Mouse (Mus musculus) CH12.LX (cell line): ENCODE data around the gene Ehd1. TPM values are rescaled to one million over a fixed set of nuclear protein-coding genes. Genes with fewer than 3 reads are reported as not detected.
A peak's percentile ranks its signal among the peaks of the same experiment; 100 is the strongest.

Experiments used
- DNase-seq: peaks from one replicate; pipeline ENCODE4 v3.0.0-alpha.2; 2013; ENCODE audit errors: extremely low read depth
- H3K27ac ChIP-seq: 2 replicates; pipeline ENCODE4 v1.5.1; 2012; ENCODE audit warnings: low read depth, mild to moderate bottlenecking, control low read depth, moderate library complexity; ENCODE audit not compliant: insufficient read depth
- H3K27me3 ChIP-seq: replicated peaks from 2 replicates; pipeline ENCODE3; 2012; ENCODE audit warnings: inconsistent platforms
- H3K36me3 ChIP-seq, 2 experiments: replicated peaks in 1 of 2; 2 replicates each; pipeline versions ENCODE3 to v1.6.1; 2012; ENCODE audit warnings: inconsistent platforms in 1 of 2, low read length in 1 of 2, mild to moderate bottlenecking in 1 of 2, mixed read lengths in 1 of 2, moderate library complexity in 1 of 2; ENCODE audit not compliant: control insufficient read depth in 1 of 2, insufficient read depth in 1 of 2
- H3K4me1 ChIP-seq, 2 experiments: 2 replicates each; pipeline ENCODE4 v1.6.1; 2012; ENCODE audit warnings: inconsistent platforms in 1 of 2, moderate library complexity in 1 of 2; ENCODE audit not compliant: insufficient read depth in 2 of 2, control insufficient read depth in 1 of 2
- H3K4me2 ChIP-seq: 2 replicates; pipeline ENCODE4 v1.6.1; 2012; ENCODE audit warnings: low read depth, mild to moderate bottlenecking, control low read depth; ENCODE audit not compliant: poor library complexity, insufficient read depth, severe bottlenecking
- H3K4me3 ChIP-seq, 3 experiments: fragments of 150-350 bp in 1 of 3; sonication (generic) in 1 of 3; replicated peaks in 1 of 3; 2 replicates each; pipeline versions ENCODE3 to v1.5.1; 2011 to 2012; ENCODE audit warnings: low read depth in 2 of 3, low read length in 2 of 3, mild to moderate bottlenecking in 2 of 3, moderate library complexity in 2 of 3, control low read depth in 1 of 3, improper control_type of control experiment in 1 of 3, inconsistent platforms in 1 of 3, mixed read lengths in 1 of 3; ENCODE audit not compliant: poor library complexity in 1 of 3
- H3K79me2 ChIP-seq: replicated peaks from 2 replicates; pipeline ENCODE4 v1.6.1; 2012; ENCODE audit warnings: mild to moderate bottlenecking, moderate library complexity; ENCODE audit not compliant: control insufficient read depth, poor library complexity, insufficient read depth, severe bottlenecking; ENCODE audit errors: extremely low read depth
- H3K9ac ChIP-seq: 2 replicates; pipeline ENCODE4 v1.6.1; 2012; ENCODE audit warnings: low read depth, mild to moderate bottlenecking, control low read depth, moderate library complexity; ENCODE audit not compliant: insufficient read depth
- H3K9me3 ChIP-seq: replicated peaks from 2 replicates; pipeline ENCODE3; 2012; ENCODE audit warnings: low read length, inconsistent platforms, mixed read lengths
- ELF1 ChIP-seq: IDR thresholded peaks from 2 replicates; pipeline ENCODE4 v1.6.1; 2014; ENCODE audit warnings: low read depth, mild to moderate bottlenecking, inconsistent platforms, low read length, improper control_type of control experiment
- MEF2A ChIP-seq: IDR thresholded peaks from 2 replicates; pipeline ENCODE4 v1.6.1; 2014; ENCODE audit warnings: low read depth, mild to moderate bottlenecking, inconsistent platforms, low read length, improper control_type of control experiment, borderline replicate concordance
- MXI1 ChIP-seq: IDR thresholded peaks from 2 replicates; pipeline ENCODE4 v1.6.1; 2011; ENCODE audit warnings: mild to moderate bottlenecking, low read depth, low read length, improper control_type of control experiment
- MYC ChIP-seq: IDR thresholded peaks from 2 replicates; pipeline ENCODE4 v1.6.1; 2011; ENCODE audit warnings: low read depth, mild to moderate bottlenecking, improper control_type of control experiment, low read length
- POLR2A ChIP-seq: IDR thresholded peaks from 2 replicates; pipeline ENCODE4 v1.6.1; 2011; ENCODE audit warnings: low read depth, mild to moderate bottlenecking, improper control_type of control experiment, low read length
- USF1 ChIP-seq: IDR thresholded peaks from 2 replicates; pipeline ENCODE4 v1.6.1; 2014; ENCODE audit warnings: low read depth, mild to moderate bottlenecking, inconsistent platforms, low read length, improper control_type of control experiment
- USF2 ChIP-seq: conservative IDR thresholded peaks from 2 replicates; pipeline ENCODE4 v1.6.1; 2011; ENCODE audit warnings: low read depth, low read length, improper control_type of control experiment
- ZKSCAN1 ChIP-seq: IDR thresholded peaks from 2 replicates; pipeline ENCODE4 v1.6.1; 2012; ENCODE audit warnings: low read depth, inconsistent platforms, low read length, improper control_type of control experiment, borderline replicate concordance
- ZNF384 ChIP-seq: IDR thresholded peaks from 2 replicates; pipeline ENCODE4 v1.6.1; 2012; ENCODE audit warnings: low read depth, low read length, improper control_type of control experiment, inconsistent platforms
- dilution Hi-C: fragments of 300-500 bp; cut with MboI; formaldehyde crosslinking; loops from 2 replicates; pipeline ENCODE4 v1.14.3; 2020; ENCODE audit warnings: low sequenced_read_pairs; ENCODE audit not compliant: extremely low pct_unique_long_range_greater_than_20kb, extremely low pct_ligation_motif_present
- in situ Hi-C: fragments of 300-500 bp; cut with MboI; formaldehyde crosslinking; loops from 3 replicates; pipeline ENCODE4 v1.14.3; 2019; ENCODE audit warnings: low sequenced_read_pairs, low pct_ligation_motif_present, low pct_unique_long_range_greater_than_20kb, mixed read lengths
- polyA plus RNA-seq: library from polyadenylated mRNA; unstranded; fragments of >175 nt; gene quantifications from 2 replicates; pipeline ENCODE4 v1.2.1, GENCODE M21; 2012; ENCODE audit warnings: low read depth; ENCODE audit not compliant: insufficient read length
- total RNA-seq, 2 experiments: library from RNA; depleted of rRNA; stranded (reverse); fragments of 300-350 nt in 1 of 2; fragments of >200 nt in 1 of 2; gene quantifications; 2 replicates each; pipeline ENCODE4 v1.2.3; 2012 to 2014

Gene Ehd1
- total and polyA plus RNA-seq, 3 experiments = 131 to 400 (median 245) TPM

- TF ChIP-seq POLR2A (peak; percentile 58), ELF1 (peak; percentile 77), MXI1 (no peak; the same call in 1 of the 2 replicates), MEF2A (no peak)
Measured at GRCm38 (mm10) chr19:6321786-6322621, 45.5 kb downstream of the Ehd1 start (continued).

- in situ Hi-C loops = loop anchor here (25.0 kb wide), 1 partner anchor 162 kb away; no protein-coding TSS in a partner anchor
- Histone ChIP-seq H3K4me1 (peaks cover 6 to 20% of the 10 kb centered on the region in 2 experiments; a peak in 3 of 4 replicates), H3K4me2 (no peak overlapping the region), H3K9me3 (no peaks in the 10 kb centered on the region), H3K4me3 (no peak overlapping the region), H3K36me3 (peaks cover 8 to 17% of the 10 kb centered on the region in 2 experiments)
- TF ChIP-seq USF1 = no peak
- TF ChIP-seq, all 38 proteins: peak for 0
- no peak for DNase-seq
- Histone ChIP-seq H3K79me2 (no peaks in the 10 kb centered on the region), H3K27me3 (no peaks in the 10 kb centered on the region), H3K27ac (no peak overlapping the region), H3K9ac (no peak overlapping the region)
- dilution Hi-C loops = no loop called here
Measured at GRCm38 (mm10) chr19:6324751-6325150, 48.2 kb downstream of the Ehd1 start.

GRCm38 (mm10) chr19:6331178-6331577 lies 54.7 kb downstream of the Ehd1 start:
- H3K36me3 ChIP-seq = peaks cover 0 to under 1% of the 10 kb centered on the region in 2 experiments
- H3K4me3 ChIP-seq = no peak overlapping the region
- H3K27ac ChIP-seq = no peak overlapping the region
- dilution Hi-C loops = no loop called here
- in situ Hi-C loops = no loop called here
- peak overlapping the region; percentile 49; the same call in 1 of the 2 replicates for H3K9ac ChIP-seq
- H3K4me2 ChIP-seq = peak overlapping the region; percentile 57
- peaks cover 8 to 33% of the 10 kb centered on the region in 2 experiments for H3K4me1 ChIP-seq
- H3K9me3 ChIP-seq = no peaks in the 10 kb centered on the region
- H3K79me2 ChIP-seq = peaks cover 8% of the 10 kb centered on the region
- no peak for TF ChIP-seq ZNF384
- no peak for TF ChIP-seq ZKSCAN1
- TF ChIP-seq USF2 = no peak
- TF ChIP-seq MYC = no peak
- no peaks in the 10 kb centered on the region for H3K27me3 ChIP-seq
- no peak for DNase-seq
